In genomic region chr7:117524430-117525214, GRCm38 (mm10) we compare ENCODE assay signal across 14 mouse cellular contexts.
DNase-seq lines count a peak whose midpoint lies in the region; ATAC-seq and TF ChIP-seq lines count a peak whose summit lies in the region.
"Had no signal": no experiment of that assay in that cellular context is flagged by ENCODE, and none has a peak within 500 bp of the region (broad histone marks: within the 10 kb centered on the region; RNA-seq: fewer than 3 reads in every experiment).

No protein-coding gene starts in this region.

- TF ChIP-seq CTCF in layer of hippocampus, adult 2 months (conservative IDR thresholded peaks at IDR 0.05) = no peak

- DNase-seq in adrenal gland, postnatal 10 days = peak; percentile 58
- DNase-seq in adrenal gland, postnatal 4 days (ENCODE audit: low spot score in 2 of 2) = no peak
- no peak for DNase-seq in frontal cortex, postnatal 10 days (ENCODE audit: low spot score in 2 of 2)
- peak in 1 of 2 experiments; percentile 31 for DNase-seq in layer of hippocampus, adult 2 months (ENCODE audit: low spot score in 2 of 2)
- no peak for DNase-seq in layer of hippocampus, adult 9-11 months
- DNase-seq in heart, postnatal 10 days = peak; percentile 46
- DNase-seq in T-cell, adult 2 months (ENCODE audit: low spot score) = no peak
- DNase-seq: kidney, adult 18-20 months; lung, postnatal 10 days had no signal

- peak overlapping the region; percentile 62 for H3K27ac ChIP-seq in layer of hippocampus, adult 2 months
- H3K27ac ChIP-seq: embryonic facial prominence, embryonic 12.5 days; hindbrain, embryonic 12.5 days; liver, embryonic 12.5 days had no signal

- ATAC-seq in frontal cortex, adult (ENCODE audit: low TSS enrichment) = peak; percentile 21; the same call in 1 of the 2 replicates
- ATAC-seq: liver, embryonic 12.5 days; Patski had no signal

- no peak overlapping the region for H3K4me3 ChIP-seq in layer of hippocampus, adult 2 months
- H3K4me3 ChIP-seq: embryonic facial prominence, embryonic 12.5 days; hindbrain, embryonic 12.5 days; liver, embryonic 12.5 days had no signal

- intact Hi-C loops in heart, postnatal 10 days (cut with DNase I) = no loop called here

Comparison
In these comparisons a context has a peak if more than half of its experiments do, and no peak if none do; other contexts are left out.
1. DNase-seq: peak in adrenal gland, postnatal 10 days (single experiment) and heart, postnatal 10 days (2 of 2); none in adrenal gland, postnatal 4 days (0 of 2), frontal cortex, postnatal 10 days (0 of 2), layer of hippocampus, adult 9-11 months (single experiment) and T-cell, adult 2 months (single experiment).